Mouse (Mus musculus): Measurements from ENCODE around the gene Rpl32. TPM values are rescaled to one million over a fixed set of nuclear protein-coding genes. Genes with fewer than 3 reads are reported as not detected.
A peak's percentile ranks its signal among the peaks of the same experiment; 100 is the strongest.

Rpl32 gene
- total RNA-seq (2012; rRNA removed) (4,686 and 5,400 TPM in 2 replicates), polyA plus RNA-seq (2012; ENCODE audit: insufficient read depth in 1 of 2, insufficient read length in 2 of 2, low read depth in 1 of 2, low replicate concordance in 2 of 2, missing spikeins in 1 of 2) (1,000 to 10,000 TPM in 1 of 2 experiments, not detected in 1; 4,514 TPM)

DNA sequence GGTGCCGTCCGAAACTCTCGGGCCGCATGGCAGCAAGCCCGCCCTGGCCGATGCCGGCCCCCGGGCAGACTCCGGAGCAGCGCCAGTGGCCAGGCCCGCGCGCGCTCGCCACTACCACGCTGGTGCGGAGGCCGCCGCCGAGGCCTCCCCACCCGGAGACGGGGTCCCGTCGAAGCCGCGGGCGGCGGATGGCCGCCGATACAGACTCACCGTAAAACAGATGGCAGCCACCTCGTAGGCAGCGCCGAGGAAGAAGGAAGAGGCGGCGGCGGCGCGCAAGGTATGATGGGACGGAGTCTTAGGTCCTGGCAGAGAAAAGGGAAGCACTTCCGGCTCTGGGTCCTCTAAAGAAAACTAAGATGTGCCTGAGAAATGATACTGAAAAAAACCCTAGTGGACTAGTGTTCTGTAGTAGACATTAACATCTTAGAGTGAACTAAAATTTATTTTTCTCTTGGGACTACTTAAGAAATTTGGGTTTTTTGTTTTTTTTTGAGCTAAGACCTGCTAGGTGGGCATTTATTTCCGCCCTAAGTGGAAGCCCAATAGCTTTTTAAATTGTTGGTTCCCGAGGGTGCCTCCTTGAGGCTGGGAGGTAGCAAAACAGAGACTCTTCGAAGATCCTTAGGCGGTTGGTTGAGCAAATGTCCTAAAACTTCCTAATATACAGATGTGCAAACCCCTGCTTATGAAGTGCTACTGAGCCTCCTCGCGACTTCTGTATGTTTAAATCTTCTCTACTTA is at the start of gene Rpl32:
Gene Rpl32 (minus strand): TSS at position 260 of the 744 bp plus-strand sequence.
- peak within 1 kb of the TSS; percentile 94 to 98 for H3K4me3 ChIP-seq (ENCODE audit: control insufficient read depth in 1 of 2, insufficient read depth in 1 of 2, low read depth in 2 of 2, low read length in 2 of 2)
- H3K36me3 ChIP-seq (ENCODE audit: control insufficient read depth in 1 of 2, insufficient read depth in 2 of 2, low read length in 2 of 2) = peaks cover 9 to 14% of the 10 kb centered on the region in 2 experiments
- no peaks in the 10 kb centered on the region for H3K9me3 ChIP-seq (replicated peaks; ENCODE audit: insufficient read depth, low read length)
- peaks cover 29% of the 10 kb centered on the region for H3K79me2 ChIP-seq (ENCODE audit: control insufficient read depth, insufficient read depth, low read length, poor library complexity)
- peak within 1 kb of the TSS; percentile 98 for H3K9ac ChIP-seq (ENCODE audit: control insufficient read depth, low read depth, low read length, poor library complexity, severe bottlenecking)
- H3K4me1 ChIP-seq (ENCODE audit: control insufficient read depth in 1 of 2, insufficient read depth in 2 of 2, low read length in 2 of 2) = peaks cover 0 to 8% of the 10 kb centered on the region in 2 experiments; a peak in 1 of 4 replicates
- no peaks in the 10 kb centered on the region for H3K27me3 ChIP-seq (ENCODE audit: control insufficient read depth in 1 of 2, insufficient read depth in 2 of 2, low read length in 2 of 2)
- peak; percentile 96 for DNase-seq (ENCODE audit: low read depth, low spot score)
- TF ChIP-seq UBTF (IDR thresholded peaks at IDR 0.05; ENCODE audit: borderline replicate concordance, insufficient read depth, low read depth, low read length) = no peak
- TF ChIP-seq POLR2AphosphoS2 (IDR thresholded peaks at IDR 0.05; ENCODE audit: low read length) = peak; percentile 89
- peak; percentile 40 to 71 (median 49) for TF ChIP-seq CTCF (IDR thresholded peaks at IDR 0.05 in 2 of 3, conservative IDR thresholded peaks at IDR 0.05 in 1 of 3; ENCODE audit: control insufficient read depth in 1 of 3, insufficient read depth in 1 of 3, low read depth in 2 of 3, low read length in 3 of 3, poor library complexity in 1 of 3, severe bottlenecking in 1 of 3)
- TF ChIP-seq TAL1 (IDR thresholded peaks at IDR 0.05; ENCODE audit: low read length) = no peak
- TF ChIP-seq SIN3A (IDR thresholded peaks at IDR 0.05; ENCODE audit: low read length) = peak; percentile 94
- TF ChIP-seq POLR2A (IDR thresholded peaks at IDR 0.05; ENCODE audit: control insufficient read depth in 1 of 2, insufficient read depth in 1 of 2, low read depth in 1 of 2, low read length in 2 of 2, poor library complexity in 1 of 2) = peak; percentile 74 to 93; a peak in 3 of 4 replicates
- no peak for TF ChIP-seq NRF1 (IDR thresholded peaks at IDR 0.05; ENCODE audit: insufficient read depth, low read depth, low read length, poor library complexity, severe bottlenecking)
- TF ChIP-seq JUND (IDR thresholded peaks at IDR 0.05; ENCODE audit: low read depth, low read length) = no peak
- TF ChIP-seq ZMIZ1 (IDR thresholded peaks at IDR 0.05; ENCODE audit: low read depth, low read length) = peak; percentile 89
- no peak for TF ChIP-seq MYB (IDR thresholded peaks at IDR 0.05; ENCODE audit: low read depth, low read length)
- no peak for TF ChIP-seq MAFK (IDR thresholded peaks at IDR 0.05; ENCODE audit: borderline replicate concordance, low read depth, low read length)
- 0 out of 2 replicates have a peak, but pooled peaks have one; percentile 51 for TF ChIP-seq CHD1 (IDR thresholded peaks at IDR 0.05; ENCODE audit: low read depth, low read length)
- no peak for TF ChIP-seq ZKSCAN1 (IDR thresholded peaks at IDR 0.05; ENCODE audit: low read depth, low read length)
- TF ChIP-seq KAT2A (conservative IDR thresholded peaks at IDR 0.05; ENCODE audit: low read depth, low read length) = peak; percentile 83
- TF ChIP-seq POLR2AphosphoS5 (IDR thresholded peaks at IDR 0.05; ENCODE audit: borderline replicate concordance, low read depth, low read length) = peak; percentile 27; the same call in 1 of the 2 replicates
- TF ChIP-seq HCFC1 (IDR thresholded peaks at IDR 0.05; ENCODE audit: low read depth, low read length) = peak; percentile 93
- no peak for TF ChIP-seq USF1 (IDR thresholded peaks at IDR 0.05; ENCODE audit: low read depth, low read length)
- peak; percentile 94 for TF ChIP-seq MYC (IDR thresholded peaks at IDR 0.05; ENCODE audit: low read depth, low read length)
- no peak for TF ChIP-seq USF2 (IDR thresholded peaks at IDR 0.05; ENCODE audit: borderline replicate concordance in 1 of 2, insufficient read depth in 1 of 2, low read depth in 1 of 2, low read length in 2 of 2)
- no peak for TF ChIP-seq ETS1 (IDR thresholded peaks at IDR 0.05; ENCODE audit: low read depth, low read length)
- no peak for TF ChIP-seq GATA1 (IDR thresholded peaks at IDR 0.05; ENCODE audit: low read depth, low read length)
- TF ChIP-seq E2F4 (IDR thresholded peaks at IDR 0.05; ENCODE audit: borderline replicate concordance, low read depth, low read length) = no peak
- TF ChIP-seq ELF1 (IDR thresholded peaks at IDR 0.05; ENCODE audit: low read depth, low read length) = peak; percentile 98
- TF ChIP-seq TCF12 (IDR thresholded peaks at IDR 0.05; ENCODE audit: low read depth, low read length) = 0 out of 2 replicates have a peak, but pooled peaks have one; percentile 68
- peak; percentile 98 for TF ChIP-seq NELFE (IDR thresholded peaks at IDR 0.05; ENCODE audit: low read depth, low read length)
- TF ChIP-seq GABPA (IDR thresholded peaks at IDR 0.05; ENCODE audit: low read depth, low read length) = peak; percentile 74; the same call in 1 of the 2 replicates
- peak; percentile 58; the same call in 1 of the 2 replicates for TF ChIP-seq ZNF384 (IDR thresholded peaks at IDR 0.05; ENCODE audit: low read depth, low read length)
- TF ChIP-seq TBP (IDR thresholded peaks at IDR 0.05; ENCODE audit: low read depth, low read length) = peak; percentile 92
- TF ChIP-seq MEF2A (IDR thresholded peaks at IDR 0.05; ENCODE audit: extremely low read depth, insufficient replicate concordance, low read depth, low read length, poor library complexity, severe bottlenecking) = no peak
- peak; percentile 84 for TF ChIP-seq MXI1 (IDR thresholded peaks at IDR 0.05; ENCODE audit: low read depth, low read length)
- no peak for TF ChIP-seq RCOR1 (IDR thresholded peaks at IDR 0.05; ENCODE audit: low read depth, low read length)
- TF ChIP-seq MAX (IDR thresholded peaks at IDR 0.05; ENCODE audit: low read length) = peak; percentile 86
- peak within 1 kb of the TSS; percentile 88 for H3K27ac ChIP-seq (ENCODE audit: control insufficient read depth, low read depth, low read length)

Data from MEL (cell line).